Mouse (Mus musculus): Measurements from ENCODE around the gene Hp1bp3.

DNA sequence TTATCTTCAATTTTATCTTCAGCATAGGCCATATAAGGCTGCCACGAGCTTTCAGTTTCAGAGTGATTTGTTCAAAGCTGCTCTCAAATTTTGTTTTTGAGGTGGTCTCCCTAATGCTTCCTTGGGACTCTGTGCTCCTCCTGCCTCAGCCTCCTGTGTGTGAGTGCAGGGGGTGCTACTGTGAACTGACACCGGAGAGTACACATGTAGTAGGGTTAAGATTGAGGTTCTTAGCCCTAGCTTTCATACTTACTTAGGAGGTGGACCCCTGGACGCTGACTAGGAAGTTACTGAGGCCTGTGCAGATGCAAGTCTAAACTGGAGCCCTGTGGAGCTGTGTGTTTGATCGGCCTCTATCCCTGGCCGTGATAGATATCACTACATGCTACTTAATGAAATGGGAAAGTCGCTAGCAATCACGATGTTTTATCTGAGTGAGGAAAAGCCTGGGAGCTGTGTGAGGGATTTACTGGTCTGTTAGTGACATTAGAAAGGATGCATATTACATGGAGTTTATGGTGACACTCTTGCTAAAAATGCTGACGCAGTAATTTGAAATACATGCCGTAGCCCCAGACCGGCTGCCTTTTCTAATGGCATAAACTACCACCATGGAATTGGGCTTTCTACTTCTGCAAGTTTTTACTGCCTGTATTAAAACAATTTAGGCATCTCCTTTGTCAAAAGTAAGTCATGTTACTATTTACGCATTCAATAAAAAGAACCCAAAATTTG, 2.0 kb downstream of the Hp1bp3 start:
- no peak for TF ChIP-seq CTCF (IDR thresholded peaks at IDR 0.05; ENCODE audit: low read depth, low read length)
- TF ChIP-seq EP300 (IDR thresholded peaks at IDR 0.05; ENCODE audit: insufficient read depth, low read depth, low read length) = no peak

Data from ES-Bruce4 (cell line).